Mouse (Mus musculus) spleen, postnatal 4 days (tissue): ENCODE measurements around the gene Gm3187.
"Not testable (repeated sequence)": the region's sequence is repeated elsewhere in the genome, so short reads cannot be mapped to it uniquely, and the experiment has no call there.

Experiments
- DNase-seq, 2 experiments: peaks; one replicate each; pipeline ENCODE4 v3.0.0; 2022; ENCODE audit warnings: low spot score in 2 of 2

The Gm3187 gene

DNA sequence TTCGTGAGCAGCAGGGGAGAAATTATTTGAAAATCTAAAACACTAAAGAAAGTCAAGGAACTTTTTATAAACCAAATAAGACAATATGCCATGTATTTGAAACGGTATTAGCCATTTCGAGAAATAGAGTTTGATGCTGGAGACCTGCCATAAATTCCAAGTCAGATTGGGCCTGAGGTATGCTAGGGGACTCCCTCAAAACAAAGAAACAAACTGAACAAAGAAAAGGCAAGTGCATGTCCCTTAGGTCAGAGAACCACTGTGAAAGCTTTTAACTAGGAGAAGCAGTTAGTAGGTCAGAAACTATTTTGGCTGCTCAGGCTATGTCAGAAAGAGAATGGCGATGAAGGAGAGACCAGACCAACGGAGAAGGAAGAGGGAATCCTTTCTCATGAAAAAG lies at the start of gene Gm3187:
Gm3187 (plus strand) TSS at position 301 of the 400 bp plus-strand sequence.
- not testable (repeated sequence) for DNase-seq

- DNase-seq: not testable (repeated sequence)
Observed at GRCm38 (mm10) chr14:5455367-5455766, 28.6 kb upstream of the Gm3187 start, which contains the start of gene Gm3194. TSS of gene Gm3194 (minus strand) at chr14:5455467.

DNA sequence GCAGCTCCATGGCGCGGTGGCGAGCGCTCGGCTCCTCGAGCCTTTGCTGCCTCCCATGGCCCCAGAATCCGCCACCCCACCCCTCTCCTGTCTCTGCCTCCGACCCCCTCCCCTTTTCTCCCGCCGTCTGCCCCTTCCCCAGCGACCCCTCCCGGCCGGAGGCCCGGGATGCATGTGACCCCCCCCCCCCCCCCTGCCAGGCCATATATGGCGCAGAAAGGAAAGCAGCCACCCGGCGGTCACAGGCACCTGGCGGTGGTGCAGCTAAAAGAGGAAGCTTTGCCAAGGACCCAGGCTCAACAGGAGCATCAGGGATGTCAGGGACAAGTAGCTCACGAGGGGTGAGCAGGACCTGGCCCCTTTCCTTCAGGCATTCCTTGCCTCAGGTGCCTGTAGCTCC lies 23.5 kb upstream of the Gm3187 start:
- DNase-seq: not testable (repeated sequence)

DNA sequence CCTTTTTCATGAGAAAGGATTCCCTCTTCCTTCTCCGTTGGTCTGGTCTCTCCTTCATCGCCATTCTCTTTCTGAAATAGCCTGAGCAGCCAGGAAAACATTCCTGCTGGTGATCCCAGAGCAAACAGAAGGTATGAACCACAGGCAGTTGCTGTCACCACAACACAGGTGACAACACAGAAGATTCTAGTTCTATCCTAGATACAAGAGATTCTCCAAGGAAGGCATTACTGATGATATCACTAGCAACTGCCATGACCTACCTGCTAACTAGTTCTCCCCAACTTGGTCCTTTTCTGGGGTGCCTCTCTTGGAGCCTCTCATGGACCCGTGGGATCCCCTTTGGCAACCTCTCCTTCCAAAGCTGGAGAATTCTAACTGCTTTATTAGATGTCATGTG lies 6.3 kb upstream of the Gm3187 start, which contains the start of gene Gm8246:
Gm8246 (minus strand) TSS at position 101 of the 400 bp plus-strand sequence.
- not testable (repeated sequence) for DNase-seq

DNA sequence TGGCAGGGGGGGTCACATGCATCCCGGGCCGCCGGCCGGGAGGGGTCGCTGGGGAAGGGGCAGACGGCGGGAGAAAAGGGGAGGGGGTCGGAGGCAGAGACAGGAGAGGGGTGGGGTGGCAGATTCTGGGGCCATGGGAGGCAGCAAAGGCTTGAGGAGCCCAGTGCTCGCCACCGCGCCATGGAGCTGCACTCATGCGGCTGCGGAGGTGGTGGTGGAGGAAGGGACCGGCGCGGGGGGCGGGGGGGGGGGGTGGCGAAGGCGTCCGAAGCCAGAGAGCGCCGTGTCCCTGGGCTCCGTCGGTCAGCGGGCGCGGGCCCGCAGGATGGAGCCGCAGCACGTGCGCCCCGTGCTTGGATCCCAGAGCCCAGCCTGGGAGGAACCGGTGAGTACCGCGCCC lies 17.4 kb downstream of the Gm3187 start, which contains the start of gene Gm3488:
Gm3488 (plus strand) TSS at position 301 of the 400 bp plus-strand sequence.
- DNase-seq: not testable (repeated sequence)

DNA sequence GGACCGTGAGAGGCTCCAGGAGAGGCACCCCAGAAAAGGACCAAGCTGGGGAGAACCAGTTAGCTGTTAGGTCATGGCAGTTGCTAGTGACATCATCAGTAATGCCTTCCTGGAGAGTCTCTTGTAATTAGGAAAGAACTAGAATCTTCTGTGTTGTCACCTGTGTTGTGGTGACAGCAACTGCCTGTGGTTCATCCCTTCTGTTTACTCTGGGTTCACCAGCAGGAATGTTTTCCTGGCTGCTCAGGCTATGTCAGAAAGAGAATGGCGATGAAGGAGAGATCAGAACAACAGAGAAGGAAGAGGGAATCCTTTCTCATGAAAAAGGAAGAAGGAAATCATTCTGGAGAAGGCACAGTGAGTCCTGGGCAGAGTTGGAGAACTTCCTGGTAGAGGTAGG lies 54.2 kb downstream of the Gm3187 start, which contains the start of gene Gm3532:
Gm3532 (plus strand) TSS at position 301 of the 400 bp plus-strand sequence.
- DNase-seq: not testable (repeated sequence)
